Mouse (Mus musculus): ENCODE measurements at regions not wholly inside any gene's neighbourhood (a gene's known extent, or its start where the extent isn't known, plus 50 kb on each side); places are given as distances from the start of the nearest gene placed in this dataset.

DNA sequence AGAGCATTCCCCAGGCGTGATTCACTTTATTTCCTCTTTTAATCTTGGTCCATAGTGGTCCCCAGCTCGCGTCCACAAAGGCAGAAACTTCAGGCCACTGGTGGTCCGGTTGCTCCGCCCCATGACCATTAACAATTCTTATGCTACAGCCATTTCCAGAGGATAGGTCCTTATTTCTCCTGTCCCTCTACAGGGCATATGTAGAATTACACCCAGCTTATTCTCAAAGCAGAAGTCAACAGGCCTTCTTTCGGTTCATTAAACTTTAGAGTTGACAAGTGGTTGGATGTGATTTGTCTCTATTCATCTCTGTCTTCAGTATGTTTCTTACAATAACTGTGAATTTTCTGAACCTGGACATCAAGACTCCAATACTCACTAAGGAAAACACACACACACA lies 1632.4 kb upstream of the Flrt2 start:
- no peak for TF ChIP-seq CTCF (conservative IDR thresholded peaks at IDR 0.05 in 1 of 2, IDR thresholded peaks at IDR 0.05 in 1 of 2; ENCODE audit: low read depth in 2 of 2, low read length in 2 of 2)
- no peak for TF ChIP-seq POLR2A (IDR thresholded peaks at IDR 0.05; ENCODE audit: low read depth, low read length)
